Mouse (Mus musculus) megakaryocyte, embryonic 14.5 days (primary cell): ENCODE results near the gene Map4.

ENCODE experiments used
- FLI1 ChIP-seq: IDR thresholded peaks from 2 replicates; pipeline ENCODE4 v1.6.1; 2012; ENCODE audit warnings: low read length, inconsistent platforms, mixed read lengths
- GATA1 ChIP-seq: IDR thresholded peaks from 3 replicates; pipeline ENCODE4 v1.6.1; 2012; ENCODE audit warnings: mixed read lengths, low read length, inconsistent platforms, borderline replicate concordance

DNA sequence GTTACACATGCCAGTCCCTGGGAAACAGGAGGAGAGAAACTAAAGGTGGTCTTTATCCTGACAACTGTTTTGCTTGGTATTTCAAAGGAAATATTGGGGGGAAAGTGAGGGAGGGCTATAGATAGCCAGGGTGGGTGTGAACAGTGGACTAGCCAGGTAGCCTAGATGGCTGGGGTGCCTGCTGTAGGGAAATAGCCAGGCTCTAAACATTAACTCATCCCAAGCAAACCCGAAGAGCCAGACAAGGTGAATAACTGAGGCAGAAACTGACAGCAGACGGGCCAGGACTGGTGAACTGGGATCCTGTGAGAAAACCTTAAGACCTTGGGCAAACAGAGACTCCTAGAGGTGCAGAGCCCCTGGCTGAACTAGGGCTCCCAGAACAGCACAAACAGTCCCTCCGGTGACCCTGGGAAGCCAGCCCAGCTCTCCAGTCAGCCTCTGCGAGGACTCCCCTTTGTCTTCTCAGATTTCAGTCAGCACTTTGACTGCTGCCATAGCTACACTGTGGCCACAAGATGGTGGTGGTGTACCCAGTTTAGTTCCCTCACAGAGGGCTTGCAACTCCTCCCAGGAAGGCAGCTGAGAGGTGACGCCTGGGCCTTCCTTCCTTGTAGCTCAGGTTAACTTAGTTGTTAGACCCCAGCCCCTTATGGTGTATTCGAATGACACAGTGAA lies 36.7 kb upstream of the Map4 start:
- TF ChIP-seq GATA1 (no peak), FLI1 (no peak)
